Mouse (Mus musculus) midbrain, postnatal 0 days (tissue): Measurements from ENCODE around the gene Adgrl3. TPM values are rescaled to one million over a fixed set of nuclear protein-coding genes. Genes with fewer than 3 reads are reported as not detected.

Experiments
- ATAC-seq: fragments of 200-750 bp; cut with Nextera tagmentation; 2 replicates; pipeline ENCODE4 v1.8.0; 2017; ENCODE audit warnings: moderate number of reproducible peaks, mild to moderate bottlenecking, moderate TSS enrichment, moderate library complexity; ENCODE audit not compliant: low FRiP score
- DNase-seq: peaks from one replicate; pipeline ENCODE4 v3.0.0-alpha.2; 2015; ENCODE audit warnings: low spot score
- H3K27ac ChIP-seq: fragments of 300-500 bp; sonication (generic); 2 replicates; pipeline ENCODE4 v1.5.1; 2014; ENCODE audit warnings: low read depth, mild to moderate bottlenecking, low read length, mixed read lengths
- H3K27me3 ChIP-seq: fragments of 300-500 bp; sonication (generic); 2 replicates; pipeline ENCODE4 v1.6.1; 2014; ENCODE audit warnings: low read length, control low read depth, mixed read lengths; ENCODE audit not compliant: insufficient read depth
- H3K36me3 ChIP-seq: fragments of 300-500 bp; sonication (generic); 2 replicates; pipeline ENCODE4 v1.6.1; 2014; ENCODE audit warnings: low read length, control low read depth, mixed read lengths; ENCODE audit not compliant: insufficient read depth
- H3K4me1 ChIP-seq: fragments of 300-500 bp; sonication (generic); 2 replicates; pipeline ENCODE4 v1.6.1; 2014; ENCODE audit warnings: mild to moderate bottlenecking, control low read depth, antibody characterized with exemption, low read length, mixed read lengths; ENCODE audit not compliant: insufficient read depth
- H3K4me2 ChIP-seq: fragments of 300-500 bp; sonication (generic); 2 replicates; pipeline ENCODE4 v1.6.1; 2014; ENCODE audit warnings: low read depth, mild to moderate bottlenecking, low read length, mixed read lengths; ENCODE audit not compliant: poor library complexity, severe bottlenecking
- H3K4me3 ChIP-seq: fragments of 300-500 bp; sonication (generic); 2 replicates; pipeline ENCODE4 v1.5.1; 2014; ENCODE audit warnings: low read depth, mild to moderate bottlenecking, low read length, moderate library complexity
- H3K9ac ChIP-seq: fragments of 300-500 bp; sonication (generic); replicated peaks from 2 replicates; pipeline ENCODE4 v1.6.1; 2014; ENCODE audit warnings: mild to moderate bottlenecking, low read length, moderate library complexity, mixed read lengths; ENCODE audit not compliant: poor library complexity, severe bottlenecking
- H3K9me3 ChIP-seq: fragments of 300-500 bp; sonication (generic); 2 replicates; pipeline ENCODE4 v1.6.1; 2016; ENCODE audit warnings: low read length, control low read depth
- CTCF ChIP-seq: IDR thresholded peaks from 2 replicates; pipeline ENCODE4 v1.5.1; 2016; ENCODE audit warnings: antibody characterized with exemption, mild to moderate bottlenecking
- WGBS: fragments of 180-500 bp; shearing (Covaris S2); extraction: QIAGEN DNeasy Blood & Tissue Kit; methylation state at CpG from one replicate; pipeline ENCODE4 v1.1.7; 2014; 5-methylcytosine and 5-hydroxymethylcytosine counted together
- microRNA-seq: library from miRNA; unstranded; fragments of <30 nt; microRNA quantifications from one replicate; pipeline ENCODE4, GENCODE M21; 2016; ENCODE audit warnings: borderline number of aligned reads
- polyA plus RNA-seq: library from polyadenylated mRNA; unstranded; fragments of >200 nt; fragmentation: Nextera tagmentation; extraction: Ambion mirVana; gene quantifications from 2 replicates; pipeline ENCODE4 v1.2.1, GENCODE M21; 2015
- total RNA-seq: library from RNA; depleted of rRNA; stranded (reverse); fragments of >200 nt; gene quantifications from 2 replicates; pipeline ENCODE4 v1.2.3, GENCODE M21; 2014

The Adgrl3 gene
- total and polyA plus RNA-seq, 2 experiments from 2014 or later: 57.2 to 338 TPM

DNA sequence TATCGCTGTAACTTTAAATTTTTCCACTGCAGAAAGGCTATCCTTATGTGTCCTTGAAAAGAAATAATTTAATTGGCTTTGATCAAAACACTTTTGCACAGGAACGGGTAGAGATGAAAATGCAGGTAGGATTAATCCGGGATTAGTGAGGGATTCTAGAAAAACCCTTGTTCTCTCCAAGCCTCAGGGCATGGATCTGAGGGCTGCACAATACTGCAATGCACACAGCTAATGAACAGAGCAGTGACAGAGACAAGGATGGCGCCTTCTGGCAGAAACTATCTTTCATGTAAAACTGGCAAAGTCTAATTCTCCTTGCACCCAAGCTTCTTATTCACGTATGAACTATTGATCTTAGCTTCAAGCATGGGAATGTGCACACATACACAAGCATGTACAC lies 791.0 kb downstream of the Adgrl3 start:
- no peak for DNase-seq
- Histone ChIP-seq H3K9ac (no peak overlapping the region), H3K4me1 (no peaks in the 10 kb centered on the region), H3K27ac (no peak overlapping the region), H3K9me3 (no peaks in the 10 kb centered on the region), H3K4me3 (no peak overlapping the region), H3K36me3 (no peaks in the 10 kb centered on the region), H3K4me2 (no peak overlapping the region), H3K27me3 (no peaks in the 10 kb centered on the region)
- 53% methylated on average over 5 of the region's 5 CpGs for WGBS
- no peak for TF ChIP-seq CTCF
- ATAC-seq: peak; percentile 31; the same call in 1 of the 2 replicates

DNA sequence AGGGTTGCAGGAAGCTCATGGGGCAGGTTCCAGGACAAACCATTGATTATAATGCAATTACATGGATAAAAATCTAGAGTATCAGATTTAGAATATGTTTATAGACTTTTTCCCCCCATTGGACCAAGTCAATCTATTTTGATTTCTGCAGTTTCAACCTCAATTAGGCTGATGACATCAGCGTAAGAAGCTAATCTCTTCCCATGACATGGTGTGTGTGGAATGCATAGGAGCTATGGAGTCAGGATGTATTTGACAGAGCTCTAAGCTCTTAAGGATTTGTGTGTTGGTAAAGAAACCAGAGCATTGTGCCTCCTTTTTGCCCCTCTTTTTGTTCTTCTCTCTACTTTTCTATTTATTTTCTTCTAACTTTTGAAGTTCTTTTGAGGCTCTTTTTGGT lies 812.1 kb downstream of the Adgrl3 start:
- Histone ChIP-seq H3K4me3 (no peak overlapping the region), H3K4me1 (no peaks in the 10 kb centered on the region)

DNA sequence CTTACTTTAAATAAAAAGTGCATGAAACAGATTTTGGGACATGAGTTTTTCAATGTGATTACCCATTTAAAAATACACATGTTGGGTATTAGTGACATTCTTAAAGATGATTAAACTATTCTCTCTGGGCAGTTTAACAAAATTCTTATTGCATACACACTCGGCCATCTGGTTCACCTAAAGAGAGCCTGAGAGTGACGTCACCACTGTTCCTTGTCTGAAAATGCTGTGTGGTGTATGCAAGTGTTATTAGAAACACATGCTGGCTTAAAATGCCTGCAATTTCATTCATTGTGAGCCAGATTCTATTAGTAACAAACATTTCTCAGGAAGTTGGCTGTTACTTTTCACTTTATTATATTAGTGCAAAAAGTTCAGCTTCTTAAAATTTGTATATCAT lies 812.7 kb downstream of the Adgrl3 start:
- Histone ChIP-seq H3K4me2 (no peak overlapping the region), H3K36me3 (no peaks in the 10 kb centered on the region), H3K4me3 (no peak overlapping the region), H3K9ac (no peak overlapping the region), H3K4me1 (no peaks in the 10 kb centered on the region), H3K27me3 (no peaks in the 10 kb centered on the region), H3K9me3 (no peaks in the 10 kb centered on the region), H3K27ac (no peak overlapping the region)
- DNase-seq: no peak
- 81% methylated on average over 2 of the region's 2 CpGs for WGBS
- no peak for ATAC-seq
- TF ChIP-seq CTCF: no peak

More for the DNA sequence above, 812.1 kb downstream of the Adgrl3 start:
- no peak for TF ChIP-seq CTCF
- H3K27me3 ChIP-seq: no peaks in the 10 kb centered on the region
- DNase-seq: no peak
- no peaks in the 10 kb centered on the region for H3K36me3 ChIP-seq
- no peak overlapping the region for H3K9ac ChIP-seq
- no peaks in the 10 kb centered on the region for H3K9me3 ChIP-seq
- no peak overlapping the region for H3K27ac ChIP-seq
- 89% methylated on average over 1 of the region's 1 CpGs for WGBS
- ATAC-seq: no peak
- no peak overlapping the region for H3K4me2 ChIP-seq

DNA sequence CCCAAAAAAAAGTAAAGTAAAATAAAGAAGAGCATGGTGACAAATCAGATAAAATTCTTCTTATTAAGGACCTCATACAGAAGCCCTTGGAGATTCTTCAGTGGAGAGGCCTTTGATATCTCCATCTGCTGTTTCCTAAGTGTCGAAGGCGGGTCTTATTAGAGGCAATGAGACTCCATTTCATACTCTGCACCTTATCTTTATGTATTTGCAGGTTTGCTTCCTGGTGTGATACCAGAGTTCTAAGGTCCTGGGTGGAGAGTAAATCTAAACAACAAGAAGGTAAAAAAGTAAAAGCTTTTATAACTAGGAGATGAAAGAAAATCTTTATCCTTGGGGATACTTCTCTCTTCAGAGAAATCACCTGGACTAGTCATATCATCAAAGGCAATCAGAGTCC lies 817.9 kb downstream of the Adgrl3 start:
- no peak for TF ChIP-seq CTCF
- ATAC-seq: no peak
- no peak for DNase-seq
- Histone ChIP-seq H3K9me3 (no peaks in the 10 kb centered on the region), H3K36me3 (no peaks in the 10 kb centered on the region), H3K27ac (no peak overlapping the region), H3K9ac (no peak overlapping the region), H3K27me3 (no peaks in the 10 kb centered on the region), H3K4me2 (no peak overlapping the region), H3K4me3 (no peak overlapping the region), H3K4me1 (no peaks in the 10 kb centered on the region)
- WGBS: 100% methylated on average over 2 of the region's 2 CpGs

DNA sequence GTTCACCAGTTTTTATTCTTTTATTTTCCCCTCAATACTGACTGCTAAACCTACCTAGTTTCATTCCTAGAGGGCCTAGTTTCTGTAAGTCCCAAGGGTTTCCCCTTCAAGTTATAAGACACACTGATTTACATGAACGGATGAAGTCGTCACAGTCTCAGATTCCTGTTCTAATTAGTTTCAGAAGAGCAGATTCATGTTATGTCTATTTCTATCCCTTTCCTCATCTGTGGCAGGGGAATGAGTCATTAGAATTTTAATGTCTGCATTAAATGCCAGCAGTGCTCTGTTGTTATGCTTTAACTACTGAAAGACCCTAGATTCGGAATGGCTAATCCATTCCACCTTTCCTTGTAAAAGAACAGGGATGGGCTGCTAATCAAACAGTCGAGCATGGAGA lies 823.9 kb downstream of the Adgrl3 start:
- H3K9me3 ChIP-seq: no peaks in the 10 kb centered on the region
- DNase-seq (peak; percentile 27), ATAC-seq (no peak)
- H3K4me3 ChIP-seq: no peak overlapping the region
- WGBS: 21% methylated on average over 4 of the region's 4 CpGs
- H3K36me3 ChIP-seq: no peaks in the 10 kb centered on the region
- no peaks in the 10 kb centered on the region; the same call in 1 of the 2 replicates for H3K4me1 ChIP-seq
- H3K4me2 ChIP-seq: no peak overlapping the region
- H3K27ac ChIP-seq: no peak overlapping the region
- no peak overlapping the region for H3K9ac ChIP-seq
- no peak for TF ChIP-seq CTCF
- no peaks in the 10 kb centered on the region for H3K27me3 ChIP-seq

DNA sequence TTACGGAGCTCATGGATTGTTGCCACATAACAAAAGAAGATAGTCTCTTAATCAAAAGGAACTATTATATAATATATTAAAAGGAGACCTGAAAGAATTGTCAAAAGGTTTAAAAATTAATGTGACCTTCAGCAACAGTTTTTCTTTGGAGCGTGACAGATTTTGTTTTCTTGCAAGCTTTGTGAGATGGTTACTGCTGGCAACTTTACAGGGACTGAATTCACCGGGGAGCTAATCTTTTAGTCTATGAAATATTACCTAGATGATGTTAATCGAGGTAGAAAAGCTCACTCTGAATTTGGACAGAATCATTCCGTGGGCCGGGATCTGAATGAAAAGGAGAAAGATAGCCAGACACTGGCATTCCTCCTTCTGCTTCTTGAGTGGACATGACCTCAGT lies 850.4 kb downstream of the Adgrl3 start:
- H3K9me3 ChIP-seq: no peaks in the 10 kb centered on the region
- no peak overlapping the region for H3K4me3 ChIP-seq
- H3K9ac ChIP-seq: no peak overlapping the region
- H3K4me2 ChIP-seq: no peak overlapping the region
- H3K4me1 ChIP-seq: no peaks in the 10 kb centered on the region
- DNase-seq (no peak), ATAC-seq (no peak)
- no peaks in the 10 kb centered on the region for H3K36me3 ChIP-seq
- WGBS: 65% methylated on average over 6 of the region's 6 CpGs
- H3K27me3 ChIP-seq: no peaks in the 10 kb centered on the region
- TF ChIP-seq CTCF: no peak
- no peak overlapping the region for H3K27ac ChIP-seq

Small RNAs within 50 kb of the gene (microRNA-seq; reads per million reads assigned to microRNA genes)
- gene Gm22048: not detected
